Mouse (Mus musculus): ENCODE measurements around the gene Omt2b. TPM values are rescaled to one million over a fixed set of nuclear protein-coding genes. Genes with fewer than 3 reads are reported as not detected.

Gene Omt2b
- polyA plus RNA-seq, 1 experiment from 2014 or later: not detected

DNA sequence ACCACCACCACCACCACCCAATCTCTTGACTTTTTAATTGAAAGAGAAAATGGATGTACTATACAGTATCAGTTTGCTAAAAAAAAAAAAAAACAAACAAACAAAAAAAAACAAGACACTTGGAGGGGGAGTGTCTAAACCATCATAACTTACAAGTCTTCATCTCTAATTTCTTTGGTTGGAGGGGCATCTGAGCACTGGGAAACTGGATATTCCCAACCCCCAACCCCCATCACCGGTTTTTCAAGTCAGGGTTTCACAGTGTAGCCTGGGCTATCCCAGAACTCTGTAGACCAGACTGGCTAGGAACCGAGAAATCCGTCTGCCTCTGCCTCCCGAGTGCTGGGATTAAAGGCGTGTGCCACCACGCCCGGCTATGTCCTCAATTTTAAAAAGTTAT lies 42.4 kb downstream of the Omt2b start:
- Histone ChIP-seq H3K27me3 (ENCODE audit: control insufficient read depth, insufficient read depth, low read length) (no peaks in the 10 kb centered on the region; the same call in 1 of the 2 replicates), H3K36me3 (ENCODE audit: control insufficient read depth, insufficient read depth, low read length) (no peaks in the 10 kb centered on the region), H3K4me3 (ENCODE audit: low read depth, low read length) (no peak overlapping the region), H3K9ac (ENCODE audit: low read depth, low read length) (no peak overlapping the region), H3K4me2 (replicated peaks; ENCODE audit: low read depth, low read length) (no peak overlapping the region), H3K27ac (ENCODE audit: low read depth, low read length) (no peak overlapping the region), H3K9me3 (ENCODE audit: control insufficient read depth, low read length) (no peaks in the 10 kb centered on the region), H3K4me1 (replicated peaks; ENCODE audit: control insufficient read depth, insufficient read depth, low read length) (no peaks in the 10 kb centered on the region)
- no peak for ATAC-seq (ENCODE audit: low FRiP score)
- DNase-seq (ENCODE audit: low spot score): no peak
- 93% methylated on average over 7 of the region's 7 CpGs for WGBS

GRCm38 (mm10) chr9:78371441-78371840 lies 44.1 kb downstream of the Omt2b start:
- DNase-seq (ENCODE audit: low spot score) (no peak), ATAC-seq (ENCODE audit: low FRiP score) (no peak)
- no peak overlapping the region for H3K4me3 ChIP-seq (ENCODE audit: low read depth, low read length)
- H3K4me1 ChIP-seq (replicated peaks; ENCODE audit: control insufficient read depth, insufficient read depth, low read length): no peaks in the 10 kb centered on the region
- H3K36me3 ChIP-seq (ENCODE audit: control insufficient read depth, insufficient read depth, low read length): no peaks in the 10 kb centered on the region
- no peak overlapping the region for H3K4me2 ChIP-seq (replicated peaks; ENCODE audit: low read depth, low read length)
- H3K27me3 ChIP-seq (ENCODE audit: control insufficient read depth, insufficient read depth, low read length): no peaks in the 10 kb centered on the region
- WGBS: 96% methylated on average over 3 of the region's 3 CpGs
- no peak overlapping the region for H3K9ac ChIP-seq (ENCODE audit: low read depth, low read length)
- H3K27ac ChIP-seq (ENCODE audit: low read depth, low read length): no peak overlapping the region
- no peaks in the 10 kb centered on the region for H3K9me3 ChIP-seq (ENCODE audit: control insufficient read depth, low read length)

- no peak overlapping the region for H3K27ac ChIP-seq (ENCODE audit: low read depth, low read length)
- no peaks in the 10 kb centered on the region for H3K27me3 ChIP-seq (ENCODE audit: control insufficient read depth, insufficient read depth, low read length)
- 82% methylated on average over 10 of the region's 10 CpGs for WGBS
- H3K9me3 ChIP-seq (ENCODE audit: control insufficient read depth, low read length): no peaks in the 10 kb centered on the region
- no peaks in the 10 kb centered on the region for H3K4me1 ChIP-seq (replicated peaks; ENCODE audit: control insufficient read depth, insufficient read depth, low read length)
- H3K9ac ChIP-seq (ENCODE audit: low read depth, low read length): no peak overlapping the region
- DNase-seq (ENCODE audit: low spot score): no peak
- no peaks in the 10 kb centered on the region for H3K36me3 ChIP-seq (ENCODE audit: control insufficient read depth, insufficient read depth, low read length)
- no peak overlapping the region for H3K4me3 ChIP-seq (ENCODE audit: low read depth, low read length)
- H3K4me2 ChIP-seq (replicated peaks; ENCODE audit: low read depth, low read length): no peak overlapping the region
- ATAC-seq (ENCODE audit: low FRiP score): no peak
These were observed 45.6 kb downstream of the Omt2b start for GRCm38 (mm10) chr9:78372827-78373504.

GRCm38 (mm10) chr9:78374397-78374796 lies 47.0 kb downstream of the Omt2b start:
- no peaks in the 10 kb centered on the region for H3K4me1 ChIP-seq (replicated peaks; ENCODE audit: control insufficient read depth, insufficient read depth, low read length)
- H3K27me3 ChIP-seq (ENCODE audit: control insufficient read depth, insufficient read depth, low read length): no peaks in the 10 kb centered on the region
- no peak overlapping the region for H3K27ac ChIP-seq (ENCODE audit: low read depth, low read length)
- no peak overlapping the region for H3K4me2 ChIP-seq (replicated peaks; ENCODE audit: low read depth, low read length)
- no peak overlapping the region for H3K4me3 ChIP-seq (ENCODE audit: low read depth, low read length)
- no peak overlapping the region for H3K9ac ChIP-seq (ENCODE audit: low read depth, low read length)
- ATAC-seq (ENCODE audit: low FRiP score): no peak
- DNase-seq (ENCODE audit: low spot score): no peak
- no peaks in the 10 kb centered on the region for H3K36me3 ChIP-seq (ENCODE audit: control insufficient read depth, insufficient read depth, low read length)
- WGBS: 65% methylated on average over 5 of the region's 5 CpGs
- no peaks in the 10 kb centered on the region for H3K9me3 ChIP-seq (ENCODE audit: control insufficient read depth, low read length)

GRCm38 (mm10) chr9:78374885-78375389 lies 47.5 kb downstream of the Omt2b start:
- Histone ChIP-seq H3K4me2 (replicated peaks; ENCODE audit: low read depth, low read length) (no peak overlapping the region), H3K27ac (ENCODE audit: low read depth, low read length) (no peak overlapping the region), H3K36me3 (ENCODE audit: control insufficient read depth, insufficient read depth, low read length) (no peaks in the 10 kb centered on the region), H3K27me3 (ENCODE audit: control insufficient read depth, insufficient read depth, low read length) (no peaks in the 10 kb centered on the region), H3K4me3 (ENCODE audit: low read depth, low read length) (no peak overlapping the region), H3K4me1 (replicated peaks; ENCODE audit: control insufficient read depth, insufficient read depth, low read length) (no peaks in the 10 kb centered on the region), H3K9ac (ENCODE audit: low read depth, low read length) (no peak overlapping the region), H3K9me3 (ENCODE audit: control insufficient read depth, low read length) (no peaks in the 10 kb centered on the region)
- 68% methylated on average over 1 of the region's 1 CpGs for WGBS
- ATAC-seq (ENCODE audit: low FRiP score): no peak
- no peak for DNase-seq (ENCODE audit: low spot score)

- no peak for DNase-seq (ENCODE audit: low spot score)
- no peak overlapping the region for H3K4me3 ChIP-seq (ENCODE audit: low read depth, low read length)
- 79% methylated on average over 4 of the region's 4 CpGs for WGBS
These were observed 48.1 kb downstream of the Omt2b start for GRCm38 (mm10) chr9:78375486-78375885.

DNA sequence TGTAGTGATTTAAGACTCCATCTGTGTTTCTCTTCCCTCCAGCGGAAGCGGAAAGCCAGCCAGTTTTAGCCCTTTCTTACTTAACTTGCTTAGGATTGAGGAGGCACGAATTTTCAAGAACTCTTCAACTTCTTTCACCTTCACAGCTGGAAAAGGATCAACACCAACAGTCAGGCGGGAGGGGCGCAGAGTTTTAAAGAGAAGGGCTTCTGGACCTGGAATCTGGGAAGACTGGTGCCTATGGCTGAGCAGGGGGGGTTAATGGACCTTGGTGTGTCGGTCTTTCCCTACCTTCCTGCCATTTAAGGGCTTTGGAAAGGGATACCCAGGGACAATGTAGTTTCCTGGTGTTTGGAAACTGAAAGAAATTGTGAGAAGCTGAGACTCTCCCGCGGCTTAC lies 50.2 kb downstream of the Omt2b start:
- WGBS: 33% methylated on average over 8 of the region's 8 CpGs
- H3K9me3 ChIP-seq (ENCODE audit: control insufficient read depth, low read length): no peaks in the 10 kb centered on the region
- H3K9ac ChIP-seq (ENCODE audit: low read depth, low read length): no peak overlapping the region
- no peak for ATAC-seq (ENCODE audit: low FRiP score)
- H3K27ac ChIP-seq (ENCODE audit: low read depth, low read length): no peak overlapping the region
- no peaks in the 10 kb centered on the region for H3K36me3 ChIP-seq (ENCODE audit: control insufficient read depth, insufficient read depth, low read length)
- peak overlapping the region; percentile 55; the same call in 1 of the 2 replicates for H3K4me2 ChIP-seq (replicated peaks; ENCODE audit: low read depth, low read length)
- no peak overlapping the region for H3K4me3 ChIP-seq (ENCODE audit: low read depth, low read length)
- DNase-seq (ENCODE audit: low spot score): no peak
- H3K4me1 ChIP-seq (replicated peaks; ENCODE audit: control insufficient read depth, insufficient read depth, low read length): no peaks in the 10 kb centered on the region
- no peaks in the 10 kb centered on the region for H3K27me3 ChIP-seq (ENCODE audit: control insufficient read depth, insufficient read depth, low read length)

More at GRCm38 (mm10) chr9:78375486-78375885, 48.1 kb downstream of the Omt2b start:
- Histone ChIP-seq H3K27me3 (ENCODE audit: control insufficient read depth, insufficient read depth, low read length) (no peaks in the 10 kb centered on the region), H3K4me1 (replicated peaks; ENCODE audit: control insufficient read depth, insufficient read depth, low read length) (no peaks in the 10 kb centered on the region), H3K9me3 (ENCODE audit: control insufficient read depth, low read length) (no peaks in the 10 kb centered on the region), H3K9ac (ENCODE audit: low read depth, low read length) (no peak overlapping the region), H3K36me3 (ENCODE audit: control insufficient read depth, insufficient read depth, low read length) (no peaks in the 10 kb centered on the region), H3K27ac (ENCODE audit: low read depth, low read length) (no peak overlapping the region), H3K4me2 (replicated peaks; ENCODE audit: low read depth, low read length) (no peak overlapping the region)
- ATAC-seq (ENCODE audit: low FRiP score): no peak

GRCm38 (mm10) chr9:78378113-78378785 lies 50.9 kb downstream of the Omt2b start, which contains the start of gene Ooep:
Gene Ooep, minus strand, starts transcription at chr9:78378725.
- no peaks in the 10 kb centered on the region for H3K36me3 ChIP-seq (ENCODE audit: control insufficient read depth, insufficient read depth, low read length)
- peak within 1 kb of the TSS; percentile 20 for H3K4me3 ChIP-seq (ENCODE audit: low read depth, low read length)
- H3K4me1 ChIP-seq (replicated peaks; ENCODE audit: control insufficient read depth, insufficient read depth, low read length): no peaks in the 10 kb centered on the region
- no peak within 1 kb of the TSS for H3K27ac ChIP-seq (ENCODE audit: low read depth, low read length)
- ATAC-seq (ENCODE audit: low FRiP score) (peak; percentile 86), DNase-seq (ENCODE audit: low spot score) (peak; percentile 58)
- H3K27me3 ChIP-seq (ENCODE audit: control insufficient read depth, insufficient read depth, low read length): no peaks in the 10 kb centered on the region
- peak within 1 kb of the TSS; percentile 55 for H3K4me2 ChIP-seq (replicated peaks; ENCODE audit: low read depth, low read length)
- peak within 1 kb of the TSS; percentile 0; the same call in 1 of the 2 replicates for H3K9ac ChIP-seq (ENCODE audit: low read depth, low read length)
- WGBS: 8% methylated on average over 16 of the region's 23 CpGs
- no peaks in the 10 kb centered on the region for H3K9me3 ChIP-seq (ENCODE audit: control insufficient read depth, low read length)

Measured in hindbrain, embryonic 11.5 days (tissue).